In the genomic region with DNA sequence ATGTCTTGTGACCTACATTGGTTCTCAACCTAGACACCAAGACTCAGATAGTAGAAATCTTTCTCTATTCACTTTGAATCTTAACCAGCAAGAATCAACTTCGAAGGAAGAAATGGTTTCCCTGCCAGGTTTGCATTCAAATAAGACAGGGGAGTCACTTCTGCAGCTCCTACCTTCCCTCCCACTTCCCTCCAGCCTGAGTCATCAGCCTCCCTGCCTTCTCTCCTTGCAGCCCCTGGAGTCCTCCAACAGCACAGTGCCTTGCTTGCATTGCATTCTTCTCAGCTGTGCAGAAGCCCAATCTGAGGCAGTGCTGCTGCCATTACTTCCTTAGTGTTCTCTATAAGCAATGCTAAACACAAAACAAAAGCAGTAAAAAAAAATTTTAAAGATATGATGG, we compare ENCODE assay signal across 22 mouse cellular contexts.
A peak's percentile ranks its signal among the peaks of the same experiment; 100 is the strongest.
DNase-seq lines count a peak whose midpoint lies in the region; ATAC-seq lines count a peak whose summit lies in the region.
"Had no signal": no experiment of that assay in that cellular context is flagged by ENCODE, and none has a peak within 500 bp of the region (broad histone marks: within the 10 kb centered on the region; RNA-seq: fewer than 3 reads in every experiment).

No protein-coding gene starts in this region.

- peak; percentile 93 for ATAC-seq in frontal cortex, adult (ENCODE audit: low TSS enrichment)
- ATAC-seq in intestine, embryonic 16.5 days = no peak
- ATAC-seq: forebrain, embryonic 14.5 days; forebrain, embryonic 16.5 days had no signal

- H3K4me1 ChIP-seq in intestine, embryonic 16.5 days (ENCODE audit: control insufficient read depth, insufficient read depth, low read length) = no peaks in the 10 kb centered on the region

- no peak overlapping the region for H3K4me3 ChIP-seq in intestine, embryonic 16.5 days (ENCODE audit: low read length)
- H3K4me3 ChIP-seq: embryonic facial prominence, embryonic 13.5 days; embryonic facial prominence, embryonic 15.5 days; erythroblast, embryonic 14.5 days; forebrain, embryonic 10.5 days; forebrain, embryonic 12.5 days had no signal

- H3K27me3 ChIP-seq in intestine, embryonic 16.5 days (replicated peaks; ENCODE audit: control insufficient read depth, insufficient read depth, low read length) = no peaks in the 10 kb centered on the region
- H3K27me3 ChIP-seq: embryonic facial prominence, embryonic 13.5 days; embryonic facial prominence, embryonic 15.5 days; forebrain, embryonic 12.5 days had no signal

- H3K9ac ChIP-seq in intestine, embryonic 16.5 days (ENCODE audit: low read depth, low read length) = no peak overlapping the region
- H3K9ac ChIP-seq: embryonic facial prominence, embryonic 13.5 days; embryonic facial prominence, embryonic 15.5 days; forebrain, embryonic 12.5 days had no signal

- no peak overlapping the region for H3K4me2 ChIP-seq in intestine, embryonic 16.5 days (ENCODE audit: low read depth, low read length)
- H3K4me2 ChIP-seq: embryonic facial prominence, embryonic 13.5 days; embryonic facial prominence, embryonic 15.5 days; forebrain, embryonic 12.5 days had no signal

- no peak overlapping the region for H3K27ac ChIP-seq in intestine, embryonic 16.5 days (ENCODE audit: low read length)
- H3K27ac ChIP-seq: embryonic facial prominence, embryonic 13.5 days; embryonic facial prominence, embryonic 15.5 days; forebrain, embryonic 10.5 days; forebrain, embryonic 12.5 days had no signal

- no peaks in the 10 kb centered on the region for H3K9me3 ChIP-seq in intestine, embryonic 16.5 days (ENCODE audit: control insufficient read depth, low read length)
- H3K9me3 ChIP-seq: embryonic facial prominence, embryonic 13.5 days; embryonic facial prominence, embryonic 15.5 days; forebrain, embryonic 10.5 days; forebrain, embryonic 12.5 days had no signal

- WGBS in intestine, embryonic 16.5 days = 77% methylated on average over 1 of the region's 1 CpGs

- intact Hi-C loops in left cerebral cortex, postnatal 14 days (cut with DNase I) = no loop called here

- H3K36me3 ChIP-seq in intestine, embryonic 16.5 days (ENCODE audit: control insufficient read depth, insufficient read depth, low read length) = no peaks in the 10 kb centered on the region
- H3K36me3 ChIP-seq: embryonic facial prominence, embryonic 13.5 days; embryonic facial prominence, embryonic 15.5 days; forebrain, embryonic 10.5 days; forebrain, embryonic 12.5 days had no signal

- no peak for DNase-seq in frontal cortex, postnatal 10 days (ENCODE audit: low spot score in 2 of 2)
- peak; percentile 24 to 26 for DNase-seq in left cerebral cortex, adult 18-20 months (ENCODE audit: low spot score in 2 of 2)
- no peak for DNase-seq in left cerebral cortex, postnatal 14 days (ENCODE audit: low spot score in 2 of 2)
- DNase-seq in 416B (ENCODE audit: low read depth) = peak; percentile 30
- peak; percentile 28 for DNase-seq in telencephalon, adult 2 months (ENCODE audit: low read depth, low spot score)
- DNase-seq: adrenal gland, adult 2 months; adrenal gland, postnatal 10 days; adrenal gland, postnatal 25 days; cerebellum, adult 11-12 months; cerebellum, adult 2 months; cerebellum, adult 9-10 months; cerebellum, postnatal 10 days; cerebellum, postnatal 25 days had no signal

Comparison
In these comparisons a context has a peak if more than half of its experiments do, and no peak if none do; other contexts are left out.
1. DNase-seq: peak in left cerebral cortex, adult 18-20 months (2 of 2), 416B (single experiment) and telencephalon, adult 2 months (single experiment); none in frontal cortex, postnatal 10 days (0 of 2) and left cerebral cortex, postnatal 14 days (0 of 2).